Mouse (Mus musculus): Measurements from ENCODE around the gene Plcd1. TPM values are rescaled to one million over a fixed set of nuclear protein-coding genes. Genes with fewer than 3 reads are reported as not detected.
A peak's percentile ranks its signal among the peaks of the same experiment; 100 is the strongest.

Plcd1 gene
- total RNA-seq, 2 experiments from 2014 or later, result 11.5 to 12.1 TPM

DNA sequence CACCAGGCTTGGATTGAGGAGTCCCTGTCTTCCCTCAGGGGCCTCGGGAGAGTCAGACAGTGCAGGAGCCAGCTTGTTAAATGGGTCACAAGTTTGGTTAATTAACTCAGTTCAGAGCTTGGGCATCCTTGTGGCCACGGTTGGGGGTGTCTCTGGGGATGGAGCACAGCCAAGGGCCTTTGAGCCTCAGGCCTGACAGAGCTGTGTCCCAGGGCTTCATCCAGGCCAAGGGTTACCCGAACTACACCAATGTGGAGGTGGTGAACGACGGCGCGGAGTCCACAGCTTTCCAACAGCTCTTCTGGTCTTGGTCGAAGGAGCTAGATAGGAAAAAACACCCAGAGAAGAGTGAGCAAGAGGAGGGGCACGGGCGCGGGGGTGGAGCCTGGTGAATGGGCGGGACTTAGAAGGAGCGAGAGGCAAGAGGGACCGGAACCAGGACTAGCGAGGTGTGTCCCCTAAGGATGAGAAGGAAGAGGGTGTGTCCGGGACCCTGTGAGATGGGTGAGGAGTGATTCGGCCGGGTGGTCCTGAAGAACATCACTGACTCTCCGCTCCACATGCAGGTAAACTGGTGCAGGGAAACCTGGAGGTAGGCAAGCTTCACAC, 30.2 kb downstream of the Plcd1 start:
- intact Hi-C loops (cut with DNase I), result no loop called here
- no peak for DNase-seq (ENCODE audit: low spot score in 2 of 2)

DNA sequence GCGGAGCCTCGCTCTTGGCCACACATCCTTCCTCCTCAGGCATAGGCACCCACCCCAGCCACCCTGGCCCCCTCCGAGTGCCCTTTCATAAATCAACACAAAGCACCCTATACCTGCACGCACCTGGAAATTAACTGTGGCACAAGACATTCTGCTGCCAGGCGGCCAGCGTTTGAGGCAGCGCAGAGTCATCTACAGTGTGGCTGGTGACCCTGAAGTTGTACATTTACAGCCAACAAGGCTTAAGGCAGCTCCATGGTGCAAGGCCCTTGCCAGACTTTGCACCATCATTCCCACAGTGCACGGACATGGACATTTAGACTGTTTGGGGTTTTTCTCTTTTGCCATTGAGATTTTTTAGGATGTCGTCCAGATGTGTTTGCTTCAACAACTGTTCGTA, 32.6 kb downstream of the Plcd1 start:
- intact Hi-C loops (cut with DNase I), result no loop called here
- DNase-seq (ENCODE audit: low spot score in 2 of 2), result no peak

DNA sequence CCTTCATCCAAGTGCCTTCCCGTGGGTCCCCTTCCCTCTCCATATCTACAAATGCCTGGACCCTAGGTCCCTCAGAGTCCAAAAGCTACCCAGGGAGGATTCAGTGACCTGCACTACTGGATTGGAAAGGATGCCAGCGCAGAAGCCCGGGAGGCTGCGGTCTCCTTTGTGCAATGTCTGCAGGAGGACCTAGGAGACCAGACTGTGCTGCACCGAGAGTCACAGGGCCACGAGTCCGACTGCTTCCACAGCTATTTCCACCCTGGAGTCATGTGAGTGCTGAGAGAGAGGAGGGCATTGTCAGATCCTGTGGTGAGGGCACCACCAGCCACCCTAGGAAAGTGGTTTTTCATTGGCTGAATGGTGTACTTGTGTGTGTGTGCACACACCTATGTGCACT, 35.1 kb downstream of the Plcd1 start:
- DNase-seq (ENCODE audit: low spot score in 2 of 2), result no peak
- intact Hi-C loops (cut with DNase I), result no loop called here

DNA sequence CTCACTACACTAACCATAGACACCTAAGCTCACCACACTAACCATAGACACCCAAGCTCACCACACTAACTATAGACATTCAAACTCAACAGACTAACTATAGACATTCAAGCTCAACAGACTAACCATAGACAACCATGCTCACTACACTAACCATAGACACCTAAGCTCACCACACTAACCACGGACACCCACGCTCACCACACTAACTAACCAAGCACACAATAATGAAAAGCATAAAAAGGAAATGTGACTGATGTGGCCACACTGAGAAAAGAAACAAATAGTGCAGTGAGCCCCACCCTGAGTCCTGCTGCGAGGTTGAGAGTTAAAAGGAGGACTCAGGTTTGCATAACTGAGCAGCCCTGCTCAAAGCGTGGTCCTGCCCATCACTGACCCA, 38.0 kb downstream of the Plcd1 start:
- intact Hi-C loops (cut with DNase I), result no loop called here
- no peak for DNase-seq (ENCODE audit: low spot score in 2 of 2)

DNA sequence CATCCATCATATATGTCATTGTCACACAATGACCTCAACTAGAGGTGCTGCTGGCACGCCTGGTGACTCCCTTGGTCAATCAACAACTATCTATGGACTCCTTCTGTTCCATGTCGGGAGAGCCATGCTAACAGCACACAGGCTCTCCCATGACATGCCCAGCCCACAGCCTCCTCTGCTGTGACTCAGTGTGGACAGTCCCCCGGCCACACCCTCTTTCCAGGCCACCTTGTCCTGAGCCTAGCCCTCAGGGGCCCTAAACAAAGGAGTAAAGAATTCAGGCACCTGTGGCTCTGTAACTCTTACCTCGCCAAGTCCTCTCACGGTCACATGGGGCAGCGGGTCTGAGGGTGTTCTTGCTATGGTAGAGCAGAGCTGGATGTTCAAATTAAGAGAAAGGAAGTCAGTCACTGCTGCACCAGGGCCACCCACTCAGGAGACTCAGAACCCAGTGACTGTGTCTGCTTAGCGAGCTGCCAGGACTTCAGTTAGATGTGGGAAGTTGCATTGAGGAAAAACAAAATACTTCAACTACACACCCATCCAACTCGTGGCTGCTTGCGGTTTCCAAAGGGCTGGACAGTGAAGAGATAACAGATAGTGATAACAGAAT, 39.2 kb downstream of the Plcd1 start:
- DNase-seq (ENCODE audit: low spot score in 2 of 2), result no peak
- intact Hi-C loops (cut with DNase I), result no loop called here

DNA sequence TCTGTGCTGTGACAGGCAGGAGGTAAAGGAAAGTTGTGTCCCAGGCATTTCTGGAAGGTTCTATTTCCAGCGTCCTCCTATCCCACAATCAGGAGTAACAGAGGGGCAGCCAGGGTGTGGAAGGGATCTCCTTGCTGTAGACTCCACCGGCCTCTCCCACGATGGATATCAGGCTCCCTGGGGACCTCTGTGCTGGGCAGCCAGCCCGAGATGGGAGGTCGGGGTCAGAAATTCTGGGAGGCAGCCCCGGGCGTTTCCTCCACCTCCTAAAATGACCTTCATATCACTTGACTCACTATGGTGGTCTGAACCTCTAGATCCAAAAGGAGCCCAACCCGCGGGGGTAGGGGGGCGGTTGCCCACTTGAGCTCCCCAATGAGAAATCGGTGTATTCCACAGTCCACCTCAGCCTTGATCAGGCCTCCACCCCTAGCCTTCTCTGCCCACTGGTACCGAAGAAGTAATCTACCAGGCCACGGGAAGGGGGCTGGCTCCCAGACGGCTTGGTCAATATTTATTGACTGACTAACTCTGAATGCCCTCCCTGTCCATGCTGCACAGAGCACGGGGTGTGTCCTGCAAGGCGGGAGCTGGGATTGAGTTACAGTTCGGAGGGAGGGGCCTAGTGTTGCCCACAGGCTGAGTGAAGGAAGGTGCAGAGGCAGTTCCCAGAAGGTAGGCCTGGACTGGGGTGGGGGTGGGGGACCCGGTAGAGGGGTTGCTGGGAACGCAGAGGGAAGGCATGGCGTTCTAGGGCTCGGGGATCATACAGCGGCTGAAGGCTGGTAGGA, 41.0 kb downstream of the Plcd1 start, which contains the start of gene Vill:
Vill (plus strand) TSS at position 625 of the 791 bp plus-strand sequence.
- intact Hi-C loops (cut with DNase I), result no loop called here
- no peak for DNase-seq (ENCODE audit: low spot score in 2 of 2)

DNA sequence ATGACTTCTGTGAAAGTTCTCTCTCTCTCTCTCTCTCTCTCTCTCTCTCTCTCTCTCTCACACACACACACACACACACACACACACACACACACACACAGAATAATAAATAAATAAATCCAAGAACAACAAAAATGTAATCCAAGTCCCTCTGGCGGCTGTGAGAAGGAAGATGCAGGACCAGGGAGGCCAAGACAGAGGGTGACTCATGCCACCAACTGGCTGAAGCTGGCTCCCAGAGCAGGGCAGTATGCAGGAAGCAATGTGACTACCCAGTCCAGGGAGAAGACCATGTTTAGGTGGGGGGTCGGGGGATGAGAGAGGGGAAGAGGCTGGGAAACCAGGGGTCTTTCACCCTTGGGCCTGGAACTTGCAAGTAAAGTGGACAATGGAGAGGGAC, 42.1 kb downstream of the Plcd1 start:
- intact Hi-C loops (cut with DNase I), result no loop called here
- no peak for DNase-seq (ENCODE audit: low spot score in 2 of 2)

DNA sequence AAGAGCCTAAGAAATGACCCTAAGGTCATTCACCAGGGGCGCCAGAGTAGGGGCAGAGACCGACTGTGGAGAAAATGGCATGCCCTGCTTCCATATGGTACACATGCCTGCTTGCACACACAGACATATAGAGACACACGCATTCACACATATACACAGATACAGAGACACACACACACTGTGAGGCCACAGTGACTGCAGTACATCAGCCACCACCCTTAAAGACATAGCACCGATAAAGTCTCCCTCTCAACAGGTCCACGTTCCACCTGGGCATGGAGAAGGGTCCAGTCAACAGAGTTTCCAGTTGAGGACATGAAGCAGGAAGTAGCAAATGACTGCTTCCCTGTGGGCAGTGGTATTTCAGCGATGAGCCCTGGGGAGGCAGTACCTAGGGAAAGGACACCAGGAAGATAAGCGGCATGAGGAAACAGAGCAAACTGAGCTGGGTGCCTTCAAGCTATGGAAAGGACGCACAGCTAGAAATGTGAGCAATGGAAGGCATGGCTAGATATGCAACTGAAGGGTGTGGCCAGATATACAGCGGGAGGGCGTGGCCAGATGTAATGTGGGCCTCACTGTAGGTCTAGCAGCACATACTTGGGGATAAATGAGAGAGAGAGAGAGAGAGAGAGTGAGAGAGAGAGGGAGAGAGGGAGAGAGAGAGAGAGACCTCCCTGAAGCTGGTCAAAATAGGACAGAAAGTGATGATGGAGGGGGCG, 45.0 kb downstream of the Plcd1 start:
- no peak for DNase-seq (ENCODE audit: low spot score in 2 of 2)
- intact Hi-C loops (cut with DNase I), result no loop called here

DNA sequence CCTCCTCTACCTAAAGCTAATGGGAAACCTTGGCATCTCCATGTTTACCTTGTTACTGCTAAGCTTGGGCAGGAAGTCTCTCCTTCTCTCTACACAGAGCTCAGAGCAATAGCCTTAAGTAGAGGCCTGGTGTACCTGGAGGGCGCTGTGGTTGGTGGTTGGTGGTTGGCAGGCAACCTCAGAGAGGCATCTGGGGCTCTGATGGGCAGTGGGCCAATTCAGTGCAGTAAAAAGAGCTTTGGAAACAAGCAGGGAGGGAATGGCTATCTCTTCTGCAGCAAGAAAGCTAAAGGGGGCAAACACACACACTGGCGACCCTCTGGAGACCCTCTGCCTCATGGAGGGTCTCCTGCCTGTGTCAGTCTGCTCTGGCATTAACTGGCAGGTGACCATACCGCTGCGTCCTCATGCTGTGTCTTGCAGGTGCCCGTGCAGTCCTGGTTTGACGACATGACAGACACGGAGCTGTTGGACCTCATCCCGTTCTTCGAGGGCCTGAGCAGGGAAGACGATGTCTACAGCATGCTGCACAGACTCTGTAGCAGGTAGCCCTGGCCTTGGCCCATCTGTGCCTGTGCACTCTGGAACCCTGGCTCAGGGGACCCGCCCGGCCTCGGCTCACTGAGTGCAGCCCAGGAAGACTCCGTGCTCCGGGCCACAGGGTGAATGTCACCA, 53.1 kb downstream of the Plcd1 start:
- intact Hi-C loops (cut with DNase I), result no loop called here
- no peak for DNase-seq (ENCODE audit: low spot score in 2 of 2)

DNA sequence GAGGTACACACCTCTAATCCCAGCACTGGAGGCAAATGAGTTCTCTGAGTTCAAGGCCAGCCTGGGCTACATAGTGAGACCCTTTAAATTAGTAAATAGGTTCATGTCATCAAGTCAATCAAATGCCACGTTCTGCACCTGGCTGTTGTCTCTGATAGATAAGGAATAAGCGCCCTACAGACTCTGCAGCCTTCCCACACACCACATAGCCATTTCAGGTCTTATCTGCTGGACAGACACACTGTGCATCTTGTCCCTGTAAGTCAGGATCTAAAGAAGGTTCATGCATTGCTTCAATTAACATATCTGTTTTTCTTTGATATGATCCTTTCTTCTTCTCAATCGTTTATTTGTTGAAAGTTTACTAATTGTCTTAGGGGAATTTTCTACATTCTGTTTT, 54.7 kb downstream of the Plcd1 start:
- intact Hi-C loops (cut with DNase I), result no loop called here
- no peak for DNase-seq (ENCODE audit: low spot score in 2 of 2)

DNA sequence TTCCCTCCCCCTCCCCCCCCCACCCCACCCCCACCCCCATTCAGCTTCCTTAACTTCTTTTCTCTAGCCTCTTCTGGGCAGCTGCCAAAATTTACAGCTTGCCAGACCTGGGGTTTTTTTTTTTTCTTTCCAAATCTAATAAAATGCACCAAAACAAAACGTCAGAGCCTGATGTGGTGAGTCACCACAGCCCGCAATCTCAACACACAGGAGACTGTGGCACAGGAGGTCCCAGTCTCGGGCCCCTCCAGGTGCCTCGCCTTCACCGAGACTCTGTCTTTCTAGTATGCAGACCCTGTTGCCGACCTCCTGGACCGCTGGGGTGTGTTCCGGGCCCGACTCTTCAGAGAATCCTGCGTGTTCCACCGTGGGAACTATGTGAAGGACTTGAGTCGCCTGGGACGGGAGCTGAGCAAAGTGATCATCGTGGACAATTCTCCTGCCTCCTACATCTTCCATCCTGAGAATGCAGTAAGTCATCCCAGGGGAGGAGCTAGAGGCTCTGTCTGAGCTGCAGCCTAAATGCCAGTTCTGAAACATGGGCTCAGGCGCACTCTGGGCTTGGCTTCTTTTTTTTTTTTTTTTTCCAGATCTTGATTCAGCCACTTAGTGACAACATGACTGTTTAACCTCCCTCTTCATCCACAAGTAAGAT, 56.1 kb downstream of the Plcd1 start:
- peak in 1 of 2 experiments; percentile 53 for DNase-seq (ENCODE audit: low spot score in 2 of 2)
- intact Hi-C loops (cut with DNase I), result no loop called here

DNA sequence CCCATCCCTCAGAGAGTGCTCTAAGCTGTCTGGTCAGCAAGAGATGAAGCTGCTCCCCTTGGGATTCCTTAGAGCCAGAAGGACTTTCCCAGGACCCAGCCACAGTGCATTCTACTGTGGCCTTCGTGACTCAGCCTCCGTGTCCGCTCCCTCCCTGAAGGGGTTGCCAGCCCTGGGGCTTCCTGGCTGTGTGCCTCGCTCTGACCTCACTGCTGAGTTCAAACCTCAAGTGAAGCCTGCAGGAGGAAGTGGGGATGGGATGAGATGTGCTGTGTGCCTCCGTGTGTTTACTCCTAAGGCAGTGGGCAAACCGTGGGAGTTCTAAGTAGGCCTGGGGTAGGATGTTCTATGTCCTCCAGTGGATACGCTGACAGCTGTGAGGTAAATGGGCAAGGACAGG, 57.5 kb downstream of the Plcd1 start:
- intact Hi-C loops (cut with DNase I), result no loop called here
- DNase-seq (ENCODE audit: low spot score in 2 of 2), result no peak

DNA sequence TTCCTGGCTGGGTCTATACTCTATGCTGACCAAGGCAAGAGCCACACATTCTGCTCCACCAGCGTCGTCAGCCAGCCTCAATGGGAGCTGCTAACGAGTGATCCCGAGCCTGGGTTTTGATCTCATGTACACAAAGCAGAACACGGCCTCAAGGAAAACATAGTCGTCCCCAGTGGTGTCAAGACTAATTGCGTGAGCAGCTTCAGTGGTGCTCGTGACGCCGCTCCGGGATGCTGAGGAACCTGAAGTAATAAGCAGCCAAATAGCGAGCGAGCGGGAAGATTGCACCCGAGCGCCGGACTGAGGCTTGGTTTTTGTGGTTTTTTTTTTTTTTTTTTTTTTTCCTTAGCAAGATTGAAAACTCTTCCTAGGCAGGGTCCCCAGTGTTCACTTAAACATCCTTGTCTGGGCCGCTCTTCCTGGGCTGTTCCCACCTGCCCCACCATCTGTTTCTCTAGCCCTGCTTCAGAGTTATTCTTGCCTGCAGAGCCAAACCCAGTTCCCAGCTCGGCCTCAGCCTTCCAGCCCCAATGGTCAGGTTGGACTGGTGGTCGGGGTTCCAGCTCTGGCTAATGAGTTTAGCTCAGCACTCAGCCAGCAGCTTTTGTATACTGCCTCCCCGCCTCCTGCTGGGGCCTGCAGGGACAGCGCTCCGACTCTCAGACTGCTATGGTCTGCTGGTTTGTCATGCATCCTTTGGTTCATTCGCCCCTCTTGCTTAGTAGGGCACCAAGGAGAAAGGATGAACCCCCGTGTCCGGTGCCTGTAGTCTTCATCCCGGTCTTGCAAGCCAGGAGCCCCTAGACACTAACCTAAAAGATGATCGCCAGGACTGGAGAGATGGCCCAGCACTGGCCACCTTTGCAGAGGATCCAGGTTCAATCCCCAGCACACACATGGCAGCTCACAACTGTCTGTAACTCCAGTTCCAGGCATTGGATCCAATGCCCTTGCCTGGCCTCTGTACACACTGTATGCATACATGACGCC, 58.3 kb downstream of the Plcd1 start:
- DNase-seq (ENCODE audit: low spot score in 2 of 2), result no peak
- intact Hi-C loops (cut with DNase I), result no loop called here

DNA sequence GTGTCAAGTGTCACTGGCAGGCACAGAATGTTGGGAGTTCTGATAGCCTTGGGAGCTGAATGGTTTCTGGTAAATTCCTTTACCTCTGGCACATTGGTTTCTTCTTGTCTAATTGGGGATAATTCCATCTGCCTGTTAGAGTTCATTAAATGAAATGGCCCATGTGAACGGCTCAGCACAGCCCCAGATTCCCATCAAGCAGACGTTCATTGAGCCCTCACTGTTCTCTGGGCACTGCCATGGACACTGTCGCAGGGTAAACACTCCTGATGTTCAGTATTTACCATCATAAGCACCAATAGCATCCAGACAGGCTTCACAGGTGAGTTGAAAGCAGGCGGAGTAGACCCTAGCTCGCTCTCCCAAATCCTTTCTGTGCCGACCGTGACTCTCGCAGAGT, 59.2 kb downstream of the Plcd1 start:
- intact Hi-C loops (cut with DNase I), result no loop called here
- no peak for DNase-seq (ENCODE audit: low spot score in 2 of 2)

DNA sequence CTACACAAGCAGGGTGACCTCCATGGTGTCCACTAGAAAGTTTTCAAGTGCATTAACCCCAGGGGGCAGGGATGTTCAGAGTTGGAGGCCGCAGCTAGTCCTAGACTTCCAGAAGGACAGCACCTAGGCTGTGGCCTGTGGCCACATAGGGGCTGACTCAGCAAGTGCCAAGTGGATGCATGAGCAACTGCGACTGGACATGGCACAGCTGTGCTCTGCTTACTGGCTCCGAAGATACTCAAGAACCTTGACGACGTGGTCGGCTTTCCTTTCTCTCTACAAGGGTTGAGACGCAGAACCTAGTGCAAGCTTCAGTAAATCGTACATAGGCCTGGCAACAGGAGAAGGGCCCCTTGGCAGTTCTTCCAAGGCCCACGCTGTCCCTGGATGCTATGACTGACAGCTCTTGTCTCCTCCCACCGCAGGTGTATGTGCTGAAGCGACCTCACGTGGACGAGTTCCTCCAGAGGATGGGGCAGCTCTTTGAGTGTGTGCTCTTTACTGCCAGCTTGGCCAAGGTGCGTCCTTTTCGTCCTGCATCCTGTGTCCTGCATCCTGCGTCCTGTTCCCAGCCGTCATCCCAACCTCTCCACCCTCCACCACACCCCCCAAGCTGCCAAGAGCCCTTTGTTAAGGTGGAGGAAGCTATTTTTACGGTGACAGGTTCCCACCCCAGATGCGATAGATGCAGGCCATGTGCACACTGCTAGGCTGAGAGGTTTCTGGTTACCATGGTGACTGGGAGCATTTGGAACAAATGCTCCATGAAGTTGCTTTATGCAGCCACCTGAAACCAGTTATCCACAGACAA, 60.0 kb downstream of the Plcd1 start:
- intact Hi-C loops (cut with DNase I), result no loop called here
- peak in 1 of 2 experiments; percentile 75 for DNase-seq (ENCODE audit: low spot score in 2 of 2)

DNA sequence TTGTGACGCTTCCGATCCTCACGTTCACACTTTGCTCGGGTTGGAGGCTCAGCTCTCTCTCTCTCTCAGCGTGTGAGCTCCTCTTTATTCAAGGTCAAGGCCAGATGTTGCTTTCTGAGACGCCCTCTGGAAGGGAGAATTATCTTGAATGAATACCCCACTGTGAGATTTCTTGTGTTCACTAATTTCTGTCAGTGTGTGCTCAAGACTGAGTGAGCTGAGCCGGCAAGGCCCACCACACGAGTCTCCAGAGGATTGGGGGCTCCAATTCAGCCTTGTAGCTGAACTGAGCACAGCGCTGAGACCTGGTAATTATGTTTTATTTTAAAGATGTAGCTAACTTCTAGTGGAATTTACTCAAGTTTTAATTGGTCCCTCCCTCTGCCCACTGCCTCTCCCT, 60.8 kb downstream of the Plcd1 start:
- intact Hi-C loops (cut with DNase I), result no loop called here
- no peak for DNase-seq (ENCODE audit: low spot score in 2 of 2)

DNA sequence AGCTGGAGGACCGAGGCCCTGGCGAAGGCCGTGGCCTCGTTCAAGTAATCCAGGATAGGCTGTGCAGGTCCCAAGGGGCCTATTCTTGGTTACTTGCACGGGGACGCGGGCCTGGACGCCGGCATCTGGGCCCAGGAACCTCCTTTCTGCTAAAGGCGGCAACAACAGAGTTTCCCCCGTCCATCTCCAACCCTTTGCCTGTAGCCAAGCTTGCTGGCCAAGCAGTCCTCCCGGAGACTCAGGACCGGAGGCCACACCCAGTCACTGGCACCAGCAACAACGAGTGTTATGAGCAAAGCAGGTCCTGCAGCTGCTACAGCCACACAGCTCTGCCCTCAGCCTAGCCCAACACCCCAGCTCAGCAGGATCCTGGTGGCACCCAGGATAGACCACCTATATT, 61.5 kb downstream of the Plcd1 start:
- no peak for DNase-seq (ENCODE audit: low spot score in 2 of 2)
- intact Hi-C loops (cut with DNase I), result no loop called here
